Comparison of ENCODE assay signal across 9 mouse cellular contexts in genomic region chr17:80138434-80139162, GRCm38 (mm10). TPM values are rescaled to one million over a fixed set of nuclear protein-coding genes. Genes with fewer than 3 reads are reported as not detected.
DNase-seq lines count a peak whose midpoint lies in the region; ATAC-seq lines count a peak whose summit lies in the region.
"Had no signal": no experiment of that assay in that cellular context is flagged by ENCODE, and none has a peak within 500 bp of the region (broad histone marks: within the 10 kb centered on the region; RNA-seq: fewer than 3 reads in every experiment).

No protein-coding gene starts in this region.

- no peak overlapping the region for H3K4me2 ChIP-seq in liver, embryonic 16.5 days (ENCODE audit: low read depth, low read length)
- H3K4me2 ChIP-seq in liver, embryonic 12.5 days, result no peak overlapping the region
- H3K4me2 ChIP-seq: hindbrain, embryonic 13.5 days had no signal

- 0 out of 2 replicates have a peak, but pooled peaks have one; percentile 20 for ATAC-seq in cerebellum, adult (ENCODE audit: insufficient number of reproducible peaks, low FRiP score, low TSS enrichment)
- no peak for ATAC-seq in liver, embryonic 16.5 days (ENCODE audit: low read depth)
- no peak for ATAC-seq in liver, embryonic 12.5 days
- peak; percentile 76 for ATAC-seq in monocyte, adult 5-6 weeks (replicated peaks; ENCODE audit: insufficient number of reproducible peaks, low FRiP score, low TSS enrichment, poor library complexity, severe bottlenecking)
- no peak for ATAC-seq in erythroblast, adult 5-6 weeks (replicated peaks; ENCODE audit: low FRiP score, poor library complexity, severe bottlenecking)

- no peak overlapping the region for H3K4me3 ChIP-seq in liver, embryonic 16.5 days (ENCODE audit: low read depth, low read length)
- H3K4me3 ChIP-seq in liver, embryonic 12.5 days, result no peak overlapping the region
- H3K4me3 ChIP-seq: hindbrain, embryonic 13.5 days had no signal

- peak overlapping the region; percentile 26; the same call in 1 of the 2 replicates for H3K27ac ChIP-seq in liver, embryonic 16.5 days (ENCODE audit: low read length)
- H3K27ac ChIP-seq in liver, embryonic 12.5 days, result no peak overlapping the region
- H3K27ac ChIP-seq: hindbrain, embryonic 13.5 days had no signal

- H3K36me3 ChIP-seq in liver, embryonic 16.5 days (ENCODE audit: control insufficient read depth, insufficient read depth), result no peaks in the 10 kb centered on the region
- H3K36me3 ChIP-seq in liver, embryonic 12.5 days, result no peaks in the 10 kb centered on the region
- H3K36me3 ChIP-seq: hindbrain, embryonic 13.5 days had no signal

- H3K27me3 ChIP-seq in liver, embryonic 16.5 days (ENCODE audit: control insufficient read depth, insufficient read depth, low read depth, low read length), result no peaks in the 10 kb centered on the region
- 0 out of 2 replicates have a peak, but pooled peaks cover 3% of the 10 kb centered on the region for H3K27me3 ChIP-seq in liver, embryonic 12.5 days (replicated peaks)
- H3K27me3 ChIP-seq: hindbrain, embryonic 13.5 days had no signal

- no peak overlapping the region for H3K9ac ChIP-seq in liver, embryonic 16.5 days (ENCODE audit: low read depth, low read length)
- no peak overlapping the region for H3K9ac ChIP-seq in liver, embryonic 12.5 days
- H3K9ac ChIP-seq: hindbrain, embryonic 13.5 days had no signal

- no peaks in the 10 kb centered on the region for H3K9me3 ChIP-seq in liver, embryonic 16.5 days (replicated peaks; ENCODE audit: control insufficient read depth, low read length)
- H3K9me3 ChIP-seq in liver, embryonic 12.5 days (replicated peaks), result no peaks in the 10 kb centered on the region
- H3K9me3 ChIP-seq: hindbrain, embryonic 13.5 days had no signal

- DNase-seq in cerebellum, adult 18-20 months, result no peak
- peak; percentile 54 for DNase-seq in gastrocnemius, postnatal 10 days
- no peak for DNase-seq in frontal cortex, postnatal 36 days (ENCODE audit: low spot score in 2 of 2)

- WGBS in liver, embryonic 16.5 days (ENCODE audit: insufficient replicate concordance), result 48% methylated on average over 17 of the region's 17 CpGs
- WGBS in liver, embryonic 12.5 days (ENCODE audit: insufficient replicate concordance), result 54% methylated on average over 17 of the region's 17 CpGs

- H3K4me1 ChIP-seq in liver, embryonic 16.5 days (ENCODE audit: control insufficient read depth, low read depth, low read length), result no peaks in the 10 kb centered on the region
- H3K4me1 ChIP-seq in liver, embryonic 12.5 days, result peaks cover 4% of the 10 kb centered on the region; the same call in 1 of the 2 replicates
- H3K4me1 ChIP-seq: hindbrain, embryonic 13.5 days had no signal

RNA-seq across cellular contexts. Expression of gene Galm, which starts 11.3 kb away (rescaled TPM):
- polyA plus RNA-seq in liver, embryonic 16.5 days (2015; fragmentation: Nextera tagmentation; extraction: Ambion mirVana), result 40.1 and 42.9 TPM in 2 replicates
- polyA plus RNA-seq in liver, embryonic 12.5 days (2016; fragmentation: Nextera tagmentation; extraction: Ambion mirVana), result 14.6 and 15.2 TPM in 2 replicates
- total RNA-seq in gastrocnemius, postnatal 10 days (2021), result 1 to 10 TPM; 2.1 to 2.5 TPM
- 2.5 to 7.3 TPM (median 2.7 TPM) in 3 replicates for total RNA-seq in monocyte, adult 5-6 weeks (2017)
- total RNA-seq in erythroblast, adult 5-6 weeks (2015; ENCODE audit: low replicate concordance), result 2.1 and 7.5 TPM in 2 replicates
- total RNA-seq in erythroblast, adult 5-6 weeks (2017; ENCODE audit: low replicate concordance), result 0.84 and 1.7 TPM in 2 replicates

Comparison
In these comparisons a context has a peak if more than half of its experiments do, and no peak if none do; other contexts are left out.
1. ATAC-seq: peak in cerebellum, adult (single experiment) and monocyte, adult 5-6 weeks (single experiment); none in liver, embryonic 16.5 days (single experiment), liver, embryonic 12.5 days (single experiment) and erythroblast, adult 5-6 weeks (single experiment).